Mouse (Mus musculus): Measurements from ENCODE around the gene Rcc1. TPM values are rescaled to one million over a fixed set of nuclear protein-coding genes. Genes with fewer than 3 reads are reported as not detected.

Rcc1 gene
- polyA plus RNA-seq, 1 experiment from 2014 or later, result 99.8 TPM

- Histone ChIP-seq H3K27ac (ENCODE audit: low read depth, low read length) (peak overlapping the region; percentile 99), H3K9ac (ENCODE audit: low read depth, low read length) (peak overlapping the region; percentile 99; the same call in 1 of the 2 replicates), H3K9me3 (ENCODE audit: control insufficient read depth, low read length) (no peaks in the 10 kb centered on the region), H3K27me3 (replicated peaks; ENCODE audit: control insufficient read depth, insufficient read depth, low read length) (no peaks in the 10 kb centered on the region), H3K4me2 (0 out of 2 replicates have a peak overlapping the region, but pooled peaks have one; percentile 31), H3K4me1 (replicated peaks; ENCODE audit: control insufficient read depth, insufficient read depth, low read length) (peaks cover 8% of the 10 kb centered on the region; the same call in 1 of the 2 replicates), H3K36me3 (ENCODE audit: control insufficient read depth, insufficient read depth, low read length) (peaks cover 15% of the 10 kb centered on the region), H3K4me3 (ENCODE audit: low read depth, low read length) (peak overlapping the region; percentile 86)
- DNase-seq (ENCODE audit: low spot score) (no peak), ATAC-seq (replicated peaks; ENCODE audit: low FRiP score) (peak; percentile 0; the same call in 1 of the 2 replicates)
- 47% methylated on average over 3 of the region's 3 CpGs for WGBS
These were observed 2.6 kb downstream of the Rcc1 start for GRCm38 (mm10) chr4:132350854-132351253.

GRCm38 (mm10) chr4:132350123-132350740, 3.2 kb downstream of the Rcc1 start:
- peaks cover 15% of the 10 kb centered on the region for H3K36me3 ChIP-seq (ENCODE audit: control insufficient read depth, insufficient read depth, low read length)
- 0 out of 2 replicates have a peak, but pooled peaks cover 8% of the 10 kb centered on the region for H3K4me1 ChIP-seq (replicated peaks; ENCODE audit: control insufficient read depth, insufficient read depth, low read length)
- H3K4me2 ChIP-seq, result no peak overlapping the region
- no peak overlapping the region for H3K9ac ChIP-seq (ENCODE audit: low read depth, low read length)
- H3K27me3 ChIP-seq (replicated peaks; ENCODE audit: control insufficient read depth, insufficient read depth, low read length), result no peaks in the 10 kb centered on the region
- no peak overlapping the region for H3K4me3 ChIP-seq (ENCODE audit: low read depth, low read length)
- no peak for DNase-seq (ENCODE audit: low spot score)
- H3K9me3 ChIP-seq (ENCODE audit: control insufficient read depth, low read length), result no peaks in the 10 kb centered on the region
- H3K27ac ChIP-seq (ENCODE audit: low read depth, low read length), result peak overlapping the region; percentile 99
- no peak; the same call in none of the 2 replicates for ATAC-seq (replicated peaks; ENCODE audit: low FRiP score)
- 27% methylated on average over 2 of the region's 2 CpGs for WGBS

GRCm38 (mm10) chr4:132349495-132350122, 3.8 kb downstream of the Rcc1 start:
- DNase-seq (ENCODE audit: low spot score) (no peak), ATAC-seq (replicated peaks; ENCODE audit: low FRiP score) (no peak; the same call in 1 of the 2 replicates)
- Histone ChIP-seq H3K9ac (ENCODE audit: low read depth, low read length) (no peak overlapping the region), H3K27ac (ENCODE audit: low read depth, low read length) (no peak overlapping the region), H3K4me3 (ENCODE audit: low read depth, low read length) (no peak overlapping the region), H3K4me2 (no peak overlapping the region), H3K9me3 (ENCODE audit: control insufficient read depth, low read length) (no peaks in the 10 kb centered on the region), H3K4me1 (replicated peaks; ENCODE audit: control insufficient read depth, insufficient read depth, low read length) (0 out of 2 replicates have a peak, but pooled peaks cover 8% of the 10 kb centered on the region), H3K27me3 (replicated peaks; ENCODE audit: control insufficient read depth, insufficient read depth, low read length) (no peaks in the 10 kb centered on the region), H3K36me3 (ENCODE audit: control insufficient read depth, insufficient read depth, low read length) (peaks cover 15% of the 10 kb centered on the region)
- 55% methylated on average over 3 of the region's 3 CpGs for WGBS

GRCm38 (mm10) chr4:132346661-132347060, 6.7 kb downstream of the Rcc1 start:
- no peak for ATAC-seq (replicated peaks; ENCODE audit: low FRiP score)

GRCm38 (mm10) chr4:132346261-132346660, 7.1 kb downstream of the Rcc1 start:
- no peaks in the 10 kb centered on the region for H3K9me3 ChIP-seq (ENCODE audit: control insufficient read depth, low read length)
- H3K9ac ChIP-seq (ENCODE audit: low read depth, low read length), result no peak overlapping the region
- peaks cover 8% of the 10 kb centered on the region for H3K36me3 ChIP-seq (ENCODE audit: control insufficient read depth, insufficient read depth, low read length)
- H3K4me3 ChIP-seq (ENCODE audit: low read depth, low read length), result no peak overlapping the region
- no peak for DNase-seq (ENCODE audit: low spot score)
- H3K27me3 ChIP-seq (replicated peaks; ENCODE audit: control insufficient read depth, insufficient read depth, low read length), result no peaks in the 10 kb centered on the region
- H3K4me2 ChIP-seq, result peak overlapping the region; percentile 72
- ATAC-seq (replicated peaks; ENCODE audit: low FRiP score), result no peak
- H3K4me1 ChIP-seq (replicated peaks; ENCODE audit: control insufficient read depth, insufficient read depth, low read length), result peaks cover 18% of the 10 kb centered on the region
- H3K27ac ChIP-seq (ENCODE audit: low read depth, low read length), result no peak overlapping the region
- WGBS, result 82% methylated on average over 4 of the region's 4 CpGs

More at GRCm38 (mm10) chr4:132346661-132347060, 6.7 kb downstream of the Rcc1 start:
- DNase-seq (ENCODE audit: low spot score), result no peak
- Histone ChIP-seq H3K27ac (ENCODE audit: low read depth, low read length) (no peak overlapping the region), H3K9ac (ENCODE audit: low read depth, low read length) (no peak overlapping the region), H3K27me3 (replicated peaks; ENCODE audit: control insufficient read depth, insufficient read depth, low read length) (no peaks in the 10 kb centered on the region), H3K9me3 (ENCODE audit: control insufficient read depth, low read length) (no peaks in the 10 kb centered on the region), H3K4me2 (no peak overlapping the region), H3K36me3 (ENCODE audit: control insufficient read depth, insufficient read depth, low read length) (peaks cover 12% of the 10 kb centered on the region), H3K4me3 (ENCODE audit: low read depth, low read length) (no peak overlapping the region), H3K4me1 (replicated peaks; ENCODE audit: control insufficient read depth, insufficient read depth, low read length) (peaks cover 21% of the 10 kb centered on the region)
- 57% methylated on average over 3 of the region's 3 CpGs for WGBS

- H3K4me3 ChIP-seq (ENCODE audit: low read depth, low read length), result peak overlapping the region; percentile 69
- no peak for DNase-seq (ENCODE audit: low spot score)
- peak overlapping the region; percentile 66; the same call in 1 of the 2 replicates for H3K27ac ChIP-seq (ENCODE audit: low read depth, low read length)
- whole genome bisulfite sequencing, result 46% methylated on average over 5 of the region's 5 CpGs
- H3K4me1 ChIP-seq (replicated peaks; ENCODE audit: control insufficient read depth, insufficient read depth, low read length), result peaks cover 18% of the 10 kb centered on the region
- ATAC-seq (replicated peaks; ENCODE audit: low FRiP score), result no peak
- no peaks in the 10 kb centered on the region for H3K9me3 ChIP-seq (ENCODE audit: control insufficient read depth, low read length)
- H3K36me3 ChIP-seq (ENCODE audit: control insufficient read depth, insufficient read depth, low read length), result peaks cover 6% of the 10 kb centered on the region
- no peak overlapping the region for H3K9ac ChIP-seq (ENCODE audit: low read depth, low read length)
- H3K4me2 ChIP-seq, result peak overlapping the region; percentile 72
- H3K27me3 ChIP-seq (replicated peaks; ENCODE audit: control insufficient read depth, insufficient read depth, low read length), result no peaks in the 10 kb centered on the region
These were observed 7.6 kb downstream of the Rcc1 start for GRCm38 (mm10) chr4:132345843-132346212.

- under 1% methylated on average over 83 of the region's 83 CpGs for WGBS
These were observed 8.1 kb downstream of the Rcc1 start for GRCm38 (mm10) chr4:132345135-132345842.

GRCm38 (mm10) chr4:132344403-132345134, 8.8 kb downstream of the Rcc1 start:
- Histone ChIP-seq H3K4me3 (ENCODE audit: low read depth, low read length) (peak overlapping the region; percentile 69), H3K4me1 (replicated peaks; ENCODE audit: control insufficient read depth, insufficient read depth, low read length) (peaks cover 18% of the 10 kb centered on the region), H3K36me3 (ENCODE audit: control insufficient read depth, insufficient read depth, low read length) (peaks cover 11% of the 10 kb centered on the region), H3K27ac (ENCODE audit: low read depth, low read length) (peak overlapping the region; percentile 66), H3K9me3 (ENCODE audit: control insufficient read depth, low read length) (no peaks in the 10 kb centered on the region), H3K27me3 (replicated peaks; ENCODE audit: control insufficient read depth, insufficient read depth, low read length) (no peaks in the 10 kb centered on the region), H3K9ac (ENCODE audit: low read depth, low read length) (peak overlapping the region; percentile 95), H3K4me2 (peak overlapping the region; percentile 72)
- DNase-seq (ENCODE audit: low spot score) (peak; percentile 53), ATAC-seq (replicated peaks; ENCODE audit: low FRiP score) (peak; percentile 37; the same call in 1 of the 2 replicates)
- 5% methylated on average over 13 of the region's 13 CpGs for WGBS

More at GRCm38 (mm10) chr4:132345135-132345842, 8.1 kb downstream of the Rcc1 start:
- Histone ChIP-seq H3K36me3 (ENCODE audit: control insufficient read depth, insufficient read depth, low read length) (peaks cover 4% of the 10 kb centered on the region), H3K4me3 (ENCODE audit: low read depth, low read length) (peak overlapping the region; percentile 69), H3K9me3 (ENCODE audit: control insufficient read depth, low read length) (no peaks in the 10 kb centered on the region), H3K4me1 (replicated peaks; ENCODE audit: control insufficient read depth, insufficient read depth, low read length) (peaks cover 18% of the 10 kb centered on the region), H3K4me2 (peak overlapping the region; percentile 72), H3K27me3 (replicated peaks; ENCODE audit: control insufficient read depth, insufficient read depth, low read length) (no peaks in the 10 kb centered on the region), H3K27ac (ENCODE audit: low read depth, low read length) (peak overlapping the region; percentile 66), H3K9ac (ENCODE audit: low read depth, low read length) (peak overlapping the region; percentile 95)
- peak; percentile 95 for DNase-seq (ENCODE audit: low spot score)
- peak; percentile 81 for ATAC-seq (replicated peaks; ENCODE audit: low FRiP score)
